Mouse (Mus musculus) forebrain, embryonic 12.5 days (tissue): ENCODE measurements at regions not wholly inside any gene's neighbourhood (a gene's known extent, or its start where the extent isn't known, plus 50 kb on each side); places are given as distances from the start of the nearest gene placed in this dataset.

Experiments used
- ATAC-seq: fragments of 200-750 bp; cut with Nextera tagmentation; 2 replicates; pipeline ENCODE4 v1.8.0; 2017; ENCODE audit warnings: moderate TSS enrichment; ENCODE audit not compliant: low FRiP score
- H3K27ac ChIP-seq: fragments of 300-500 bp; sonication (generic); 2 replicates; pipeline ENCODE4 v1.5.1; 2016; ENCODE audit warnings: mild to moderate bottlenecking
- H3K27me3 ChIP-seq: fragments of 300-500 bp; sonication (generic); 2 replicates; pipeline ENCODE4 v1.6.1; 2016; ENCODE audit warnings: mild to moderate bottlenecking
- H3K36me3 ChIP-seq: fragments of 300-500 bp; sonication (generic); replicated peaks from 2 replicates; pipeline ENCODE4 v1.6.1; 2016; ENCODE audit warnings: mild to moderate bottlenecking
- H3K4me1 ChIP-seq: fragments of 300-500 bp; sonication (generic); 2 replicates; pipeline ENCODE4 v1.6.1; 2016
- H3K4me2 ChIP-seq: fragments of 300-500 bp; sonication (generic); 2 replicates; pipeline ENCODE4 v1.6.1; 2016; ENCODE audit warnings: mild to moderate bottlenecking, moderate library complexity
- H3K4me3 ChIP-seq: fragments of 300-500 bp; sonication (generic); replicated peaks from 2 replicates; pipeline ENCODE4 v1.5.1; 2016; ENCODE audit warnings: mild to moderate bottlenecking
- H3K9ac ChIP-seq: fragments of 300-500 bp; sonication (generic); 2 replicates; pipeline ENCODE4 v1.6.1; 2016; ENCODE audit warnings: mild to moderate bottlenecking
- H3K9me3 ChIP-seq: fragments of 300-500 bp; sonication (generic); 2 replicates; pipeline ENCODE4 v1.6.1; 2016
- WGBS: fragments of 180-500 bp; shearing (Covaris S2); methylation state at CpG from one replicate; pipeline ENCODE4 v1.1.7; 2016; 5-methylcytosine and 5-hydroxymethylcytosine counted together

DNA sequence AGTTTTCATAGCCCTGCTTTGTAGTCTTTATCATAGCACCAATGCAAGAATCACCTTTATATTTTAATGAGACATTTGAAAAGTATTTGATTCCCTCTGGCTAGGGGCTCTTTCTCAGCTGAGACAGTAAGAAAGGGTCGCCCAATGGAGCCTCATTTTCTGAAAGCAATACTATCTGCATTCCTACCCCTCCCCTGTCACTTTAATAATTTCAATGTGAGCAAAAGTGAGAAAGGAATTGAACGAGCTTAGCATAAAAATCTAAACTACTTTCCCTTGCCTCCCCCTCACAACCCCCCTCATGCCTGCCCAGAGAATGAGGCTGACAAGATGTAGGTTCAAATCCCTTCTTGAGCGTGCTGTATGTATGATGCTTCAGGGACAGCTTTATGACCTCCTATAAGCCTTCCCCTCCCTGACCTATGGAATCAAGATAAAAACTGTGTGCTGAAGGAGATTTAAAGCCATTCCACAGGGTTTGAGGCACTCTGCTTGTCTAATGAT is 266.6 kb downstream of the Fam49a start:
- H3K27ac ChIP-seq = peak overlapping the region; percentile 87
- H3K4me1 ChIP-seq = peaks cover 23% of the 10 kb centered on the region
- H3K9me3 ChIP-seq = no peaks in the 10 kb centered on the region
- peak; percentile 22 for ATAC-seq
- H3K36me3 ChIP-seq = no peaks in the 10 kb centered on the region
- H3K27me3 ChIP-seq = no peaks in the 10 kb centered on the region
- no peak overlapping the region for H3K9ac ChIP-seq
- H3K4me3 ChIP-seq = no peak overlapping the region
- WGBS = 14% methylated on average over 3 of the region's 3 CpGs
- no peak overlapping the region for H3K4me2 ChIP-seq

DNA sequence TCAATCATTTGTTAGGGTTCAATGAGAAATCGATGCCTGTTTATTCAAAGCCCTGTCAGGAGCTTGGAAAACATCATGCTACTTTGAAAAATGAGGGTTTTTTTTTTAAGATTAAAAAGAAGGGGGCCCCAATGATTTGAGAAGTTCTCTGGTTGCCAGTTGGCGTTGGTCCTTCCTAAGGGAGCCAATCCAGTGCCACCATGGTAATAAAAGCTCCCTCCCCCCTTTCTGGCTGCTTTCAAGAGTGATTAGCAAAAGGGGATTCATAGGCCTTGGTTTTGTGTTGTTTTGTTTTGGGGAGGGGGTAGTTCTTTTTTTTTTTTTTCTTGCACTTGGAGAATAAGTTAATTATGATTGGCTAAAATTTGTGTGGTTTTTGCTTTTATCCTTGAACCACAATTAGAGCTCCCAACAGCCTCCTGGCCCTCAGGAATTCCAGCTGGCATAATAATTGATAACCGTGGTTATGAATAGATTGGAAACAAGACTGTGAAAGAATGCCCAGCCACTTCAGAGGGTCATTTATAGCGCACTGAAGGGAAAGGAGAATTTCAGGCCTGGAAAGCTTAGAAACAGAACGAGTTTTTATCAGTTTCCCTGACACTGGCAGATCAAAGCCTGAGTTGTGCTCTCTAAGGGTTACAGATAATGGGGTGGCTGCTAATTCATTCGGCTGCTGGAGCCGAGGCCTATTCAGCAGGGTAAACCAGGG is 266.0 kb downstream of the Fam49a start:
- Histone ChIP-seq H3K4me2 (no peak overlapping the region), H3K27ac (peak overlapping the region; percentile 87)
- peak; percentile 86 for ATAC-seq

DNA sequence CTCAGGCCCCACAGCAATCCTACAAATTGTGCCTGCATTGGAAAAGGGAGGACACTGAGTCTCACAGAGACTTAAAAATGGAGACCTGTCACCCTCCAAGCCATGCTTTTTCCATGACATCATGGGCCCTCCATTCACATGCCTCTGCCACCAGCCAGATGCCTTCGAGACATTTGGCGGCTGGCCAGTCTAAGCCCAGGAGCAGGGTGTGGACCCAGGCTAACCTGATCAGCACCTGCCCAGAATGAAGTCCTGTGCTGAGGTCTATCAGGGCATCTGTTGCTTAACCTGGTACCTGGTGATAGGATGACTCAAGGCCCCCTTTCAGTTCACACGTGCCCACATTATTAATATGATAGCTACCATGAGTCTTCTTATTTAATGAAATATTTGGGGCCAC is 265.4 kb downstream of the Fam49a start:
- Histone ChIP-seq H3K4me3 (no peak overlapping the region), H3K27ac (peak overlapping the region; percentile 79), H3K27me3 (no peaks in the 10 kb centered on the region), H3K4me2 (no peak overlapping the region), H3K4me1 (peaks cover 23% of the 10 kb centered on the region), H3K9me3 (no peaks in the 10 kb centered on the region), H3K36me3 (no peaks in the 10 kb centered on the region), H3K9ac (no peak overlapping the region)
- peak; percentile 84 for ATAC-seq
- WGBS = 35% methylated on average over 3 of the region's 3 CpGs

More for the DNA sequence above, 266.0 kb downstream of the Fam49a start:
- 7% methylated on average over 7 of the region's 7 CpGs for WGBS
- Histone ChIP-seq H3K9me3 (no peaks in the 10 kb centered on the region), H3K36me3 (no peaks in the 10 kb centered on the region), H3K9ac (no peak overlapping the region), H3K4me1 (peaks cover 23% of the 10 kb centered on the region), H3K27me3 (no peaks in the 10 kb centered on the region), H3K4me3 (no peak overlapping the region)

DNA sequence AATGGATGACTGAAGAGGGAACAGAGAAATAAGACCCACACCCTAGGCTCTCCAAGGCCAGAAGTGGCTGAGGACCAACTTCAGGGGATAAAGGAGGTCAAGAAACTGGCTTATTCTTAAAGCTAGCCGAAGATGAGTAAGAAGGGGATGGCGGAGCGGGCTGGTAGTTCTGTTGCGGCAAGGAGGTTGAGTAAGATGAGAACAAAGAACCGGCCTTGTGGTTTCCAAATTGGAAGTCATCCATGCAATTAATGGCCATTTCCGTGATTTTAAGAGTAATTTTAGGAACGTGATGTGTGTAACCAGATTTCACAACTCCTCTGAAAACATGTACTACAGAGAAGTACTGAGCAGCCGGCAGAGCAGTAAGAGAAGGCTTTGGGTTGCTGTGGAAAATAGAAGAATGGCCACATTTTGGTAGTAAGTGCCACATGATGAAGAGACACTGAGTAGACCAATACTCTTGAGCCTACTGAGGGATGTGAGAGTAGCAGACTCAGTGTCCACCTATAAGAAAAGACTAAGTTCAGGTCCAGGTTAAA is 258.4 kb downstream of the Fam49a start:
- Histone ChIP-seq H3K36me3 (no peaks in the 10 kb centered on the region), H3K27me3 (no peaks in the 10 kb centered on the region), H3K4me2 (no peak overlapping the region), H3K9ac (no peak overlapping the region), H3K27ac (no peak overlapping the region), H3K4me1 (peaks cover 6% of the 10 kb centered on the region; the same call in 1 of the 2 replicates), H3K9me3 (no peaks in the 10 kb centered on the region), H3K4me3 (no peak overlapping the region)
- no peak for ATAC-seq
- WGBS = 95% methylated on average over 8 of the region's 8 CpGs

DNA sequence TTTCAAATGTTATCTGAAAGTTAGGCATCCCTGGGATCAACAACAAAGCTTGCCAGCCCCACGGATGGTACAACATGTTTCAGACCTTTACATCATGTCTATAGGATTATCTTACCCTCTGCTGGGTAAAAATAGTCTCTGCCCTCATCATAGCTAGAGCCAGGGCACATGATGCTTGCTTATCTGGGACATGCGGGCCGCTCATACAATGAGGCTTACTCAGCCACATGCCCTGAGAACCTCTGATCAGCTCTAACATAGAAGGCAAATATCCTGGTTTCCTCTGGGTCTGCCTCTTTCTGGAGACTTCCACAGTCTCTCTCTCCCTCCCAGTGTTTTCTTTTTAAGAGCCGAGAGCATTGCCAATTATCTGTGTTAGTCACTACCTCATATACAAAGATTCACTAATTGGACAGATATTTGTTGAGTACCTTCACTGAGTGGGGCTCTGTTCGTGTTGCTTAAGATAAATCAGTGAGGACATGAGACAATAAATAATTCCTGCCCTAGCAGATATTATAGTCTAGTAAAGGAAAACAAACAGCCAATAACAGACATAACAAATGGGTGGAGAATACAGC is 256.6 kb downstream of the Fam49a start:
- Histone ChIP-seq H3K4me1 (peaks cover 6% of the 10 kb centered on the region; the same call in 1 of the 2 replicates), H3K9ac (no peak overlapping the region), H3K27me3 (no peaks in the 10 kb centered on the region), H3K4me2 (no peak overlapping the region), H3K4me3 (no peak overlapping the region), H3K9me3 (no peaks in the 10 kb centered on the region), H3K36me3 (no peaks in the 10 kb centered on the region), H3K27ac (peak overlapping the region; percentile 50; the same call in 1 of the 2 replicates)
- WGBS = 65% methylated on average over 5 of the region's 5 CpGs
- peak; percentile 17; the same call in 1 of the 2 replicates for ATAC-seq

DNA sequence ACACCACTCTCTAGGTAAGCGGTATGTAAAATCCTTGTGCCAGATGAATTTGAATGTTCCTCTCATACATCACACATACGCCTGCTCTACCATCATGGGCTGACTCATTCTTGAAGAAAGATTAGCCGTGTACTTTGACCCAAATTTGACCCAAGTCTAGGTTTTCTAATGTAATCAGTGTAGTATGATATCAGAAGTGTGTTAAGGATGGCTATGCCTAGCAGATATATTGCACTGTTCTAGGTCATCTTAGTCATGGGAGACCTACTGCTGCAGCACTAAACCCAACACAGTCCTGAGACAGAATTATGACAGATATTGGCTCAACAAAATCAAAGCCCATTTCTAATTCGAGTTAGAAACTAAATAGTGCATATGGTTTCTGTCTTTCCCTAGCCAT is 255.1 kb downstream of the Fam49a start:
- ATAC-seq = no peak
- H3K9me3 ChIP-seq = no peaks in the 10 kb centered on the region
- no peak overlapping the region for H3K4me2 ChIP-seq
- H3K36me3 ChIP-seq = no peaks in the 10 kb centered on the region
- H3K27ac ChIP-seq = no peak overlapping the region
- H3K9ac ChIP-seq = no peak overlapping the region
- WGBS = 90% methylated on average over 4 of the region's 4 CpGs
- no peaks in the 10 kb centered on the region for H3K27me3 ChIP-seq
- peaks cover 6% of the 10 kb centered on the region; the same call in 1 of the 2 replicates for H3K4me1 ChIP-seq
- H3K4me3 ChIP-seq = no peak overlapping the region

DNA sequence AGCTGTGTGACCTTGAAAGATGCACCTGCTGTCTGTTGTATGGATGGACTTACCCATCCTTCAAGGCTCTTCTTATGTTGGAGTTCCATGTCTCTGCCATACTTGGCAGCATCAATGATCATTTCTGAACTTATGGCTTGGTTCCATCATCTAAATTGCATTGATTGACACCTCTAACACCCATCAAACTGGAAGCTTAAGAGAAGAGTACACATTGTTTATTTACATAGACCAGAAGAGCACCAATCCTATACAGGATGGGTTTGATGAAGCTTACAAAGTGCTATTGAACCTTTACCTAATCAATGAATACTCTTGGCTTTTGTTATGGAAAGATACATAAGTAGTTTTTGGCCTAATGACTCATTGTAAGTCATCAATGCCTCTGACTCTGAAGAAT is 248.8 kb downstream of the Fam49a start:
- Histone ChIP-seq H3K4me3 (no peak overlapping the region), H3K27ac (no peak overlapping the region), H3K27me3 (no peaks in the 10 kb centered on the region), H3K4me1 (peaks cover 25% of the 10 kb centered on the region), H3K4me2 (no peak overlapping the region), H3K9me3 (no peaks in the 10 kb centered on the region), H3K9ac (no peak overlapping the region), H3K36me3 (no peaks in the 10 kb centered on the region)
- ATAC-seq = no peak

DNA sequence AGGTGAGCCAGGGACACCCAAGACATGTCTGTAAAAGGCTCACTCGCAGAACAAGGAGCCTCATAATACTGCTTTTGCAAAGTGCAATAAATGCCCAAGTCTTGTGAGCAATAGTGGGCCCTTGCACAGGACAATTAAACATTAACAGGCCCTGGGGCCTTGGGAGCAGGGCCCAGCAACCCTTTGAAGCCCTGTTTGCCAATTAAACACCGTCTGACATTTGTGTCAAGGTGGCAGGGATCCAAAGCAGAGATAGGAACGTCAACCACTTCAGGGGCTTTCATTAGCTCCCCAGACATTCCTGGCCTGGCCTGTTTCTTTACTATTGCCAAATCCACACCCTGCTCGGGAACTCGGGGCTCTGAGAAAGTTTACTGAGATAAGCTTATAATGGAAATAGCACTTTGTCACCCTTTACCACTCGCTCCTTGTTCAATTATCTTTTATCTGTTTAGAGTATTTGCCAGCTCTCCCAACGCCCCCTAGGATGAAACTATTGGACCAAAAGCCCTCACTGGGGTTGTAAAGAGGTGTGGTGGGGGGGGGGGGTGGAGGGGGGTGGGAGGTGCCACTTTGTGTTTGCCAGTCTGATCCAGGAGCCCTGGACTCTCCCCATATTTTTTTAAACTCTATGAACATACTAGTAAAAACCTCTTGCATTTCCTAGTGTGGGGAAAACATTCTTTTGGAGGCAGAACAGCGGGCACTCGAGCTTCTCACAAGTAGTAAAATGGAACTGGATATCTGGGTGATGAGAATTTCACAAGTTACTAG is 247.4 kb downstream of the Fam49a start:
- ATAC-seq = peak; percentile 76; the same call in 1 of the 2 replicates
- Histone ChIP-seq H3K36me3 (no peaks in the 10 kb centered on the region), H3K9ac (no peak overlapping the region), H3K4me2 (no peak overlapping the region), H3K4me1 (peaks cover 25% of the 10 kb centered on the region), H3K9me3 (no peaks in the 10 kb centered on the region), H3K27me3 (no peaks in the 10 kb centered on the region), H3K4me3 (no peak overlapping the region), H3K27ac (peak overlapping the region; percentile 74)
- 45% methylated on average over 9 of the region's 9 CpGs for WGBS

DNA sequence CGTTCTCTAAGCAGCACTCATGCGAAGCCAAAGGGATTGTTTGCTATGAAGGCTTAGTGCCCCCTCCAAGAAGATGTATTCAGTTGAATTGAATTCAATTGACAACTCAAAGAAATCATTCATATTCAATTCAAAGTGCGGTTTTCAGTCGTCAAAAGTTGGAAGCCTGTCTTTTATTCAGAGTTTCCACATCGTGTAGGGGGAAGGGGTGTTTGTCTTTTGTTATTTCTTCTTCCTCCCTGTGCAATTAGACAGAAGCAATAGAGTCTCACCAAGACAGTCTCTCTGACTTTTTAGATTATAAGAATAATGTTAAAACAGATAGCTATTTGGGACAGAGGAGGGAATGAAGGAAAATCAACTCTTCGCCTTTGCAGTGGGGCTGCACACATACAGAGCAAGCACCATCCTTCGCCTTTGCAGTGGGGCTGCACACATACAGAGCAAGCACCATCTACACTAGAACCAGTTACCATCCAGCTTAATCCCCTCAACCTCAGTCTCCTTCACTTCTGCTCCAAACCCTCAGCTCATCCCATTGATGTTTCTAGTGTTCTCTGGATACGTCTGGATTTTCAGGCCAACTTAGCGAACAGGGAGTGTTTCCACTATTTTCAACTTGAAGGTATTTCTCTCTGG is 246.7 kb downstream of the Fam49a start:
- Histone ChIP-seq H3K9me3 (no peaks in the 10 kb centered on the region), H3K27me3 (no peaks in the 10 kb centered on the region), H3K27ac (peak overlapping the region; percentile 74), H3K36me3 (no peaks in the 10 kb centered on the region), H3K4me1 (peaks cover 25% of the 10 kb centered on the region), H3K9ac (no peak overlapping the region), H3K4me2 (no peak overlapping the region), H3K4me3 (no peak overlapping the region)
- peak; percentile 56; the same call in 1 of the 2 replicates for ATAC-seq
- WGBS = 39% methylated on average over 9 of the region's 9 CpGs

DNA sequence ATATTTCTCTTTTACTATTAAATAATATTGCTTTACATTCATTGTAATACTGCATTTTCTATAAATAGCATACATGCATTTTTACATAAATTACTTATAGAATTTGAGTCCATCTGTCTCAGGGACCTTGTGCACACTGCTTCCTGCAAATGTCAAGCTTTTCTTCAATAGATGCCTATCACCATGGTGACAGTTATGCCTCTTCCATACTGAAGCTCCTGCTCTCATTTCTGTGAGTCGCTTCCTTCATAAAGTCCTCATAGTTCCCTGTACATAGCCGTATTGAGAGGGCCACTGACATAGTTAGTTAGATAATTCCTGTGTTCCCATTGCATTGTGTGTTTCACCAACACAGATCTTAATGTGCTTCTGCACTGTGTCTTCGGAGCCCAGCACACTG is 244.7 kb downstream of the Fam49a start:
- Histone ChIP-seq H3K36me3 (no peaks in the 10 kb centered on the region), H3K9me3 (no peaks in the 10 kb centered on the region), H3K27me3 (no peaks in the 10 kb centered on the region), H3K4me1 (peaks cover 25% of the 10 kb centered on the region), H3K4me3 (no peak overlapping the region), H3K4me2 (no peak overlapping the region), H3K9ac (no peak overlapping the region), H3K27ac (no peak overlapping the region)
- ATAC-seq = no peak
- WGBS = 80% methylated on average over 3 of the region's 3 CpGs

DNA sequence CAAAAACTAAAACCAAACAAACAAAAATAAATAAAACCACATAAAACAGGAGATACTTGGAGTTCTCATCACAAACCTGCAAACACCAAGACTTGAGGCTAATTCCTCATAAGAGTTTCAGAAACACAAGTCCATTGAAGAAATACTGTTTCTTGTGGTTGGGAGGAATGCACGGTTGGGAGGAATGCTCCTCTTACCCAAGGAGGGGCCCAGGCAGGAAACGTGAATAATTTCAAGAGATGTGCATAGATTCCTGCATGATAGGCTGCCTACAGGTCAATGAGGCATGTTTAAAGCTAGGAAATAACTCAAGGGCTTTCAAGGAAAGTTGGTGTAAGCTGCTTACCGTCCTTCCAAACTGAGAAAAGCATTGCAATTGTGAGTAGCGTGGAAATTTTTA is 243.7 kb downstream of the Fam49a start:
- no peak overlapping the region for H3K4me3 ChIP-seq
- H3K36me3 ChIP-seq = no peaks in the 10 kb centered on the region
- no peak overlapping the region for H3K27ac ChIP-seq
- no peaks in the 10 kb centered on the region for H3K27me3 ChIP-seq
- WGBS = 84% methylated on average over 4 of the region's 4 CpGs
- ATAC-seq = no peak
- no peaks in the 10 kb centered on the region for H3K9me3 ChIP-seq
- H3K4me1 ChIP-seq = peaks cover 25% of the 10 kb centered on the region
- H3K4me2 ChIP-seq = no peak overlapping the region
- H3K9ac ChIP-seq = no peak overlapping the region

DNA sequence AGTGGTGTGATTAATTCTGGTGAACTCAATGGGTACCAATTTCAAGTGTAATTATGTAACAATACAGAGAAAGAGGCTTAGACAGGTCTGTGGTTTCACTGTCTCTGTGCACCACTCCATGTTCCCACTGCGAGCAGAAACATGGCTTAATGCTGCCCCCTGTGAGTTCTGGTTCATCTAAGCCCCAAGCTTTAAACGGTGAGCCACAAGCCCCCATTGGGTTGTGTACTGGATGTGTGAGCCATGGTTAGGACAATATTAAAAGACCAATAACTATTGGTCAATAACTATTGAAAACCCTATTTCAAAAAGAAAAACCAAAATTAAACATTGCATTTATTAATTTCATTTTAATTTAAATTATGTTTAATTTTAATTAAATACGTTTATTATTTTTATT is 238.0 kb downstream of the Fam49a start:
- no peaks in the 10 kb centered on the region for H3K27me3 ChIP-seq
- H3K27ac ChIP-seq = no peak overlapping the region
- no peak for ATAC-seq
- H3K36me3 ChIP-seq = no peaks in the 10 kb centered on the region
- H3K9me3 ChIP-seq = no peaks in the 10 kb centered on the region
- H3K9ac ChIP-seq = no peak overlapping the region
- H3K4me2 ChIP-seq = no peak overlapping the region
- no peaks in the 10 kb centered on the region for H3K4me1 ChIP-seq
- no peak overlapping the region for H3K4me3 ChIP-seq
- 39% methylated on average over 3 of the region's 3 CpGs for WGBS
